Mouse (Mus musculus): Measurements from ENCODE around the gene Echdc2.

The Echdc2 gene

GRCm38 (mm10) chr4:108204629-108205028, 39.4 kb downstream of the Echdc2 start:
- no peak for DNase-seq

- DNase-seq = no peak
Measured at GRCm38 (mm10) chr4:108213023-108213422, 47.8 kb downstream of the Echdc2 start.

- DNase-seq = no peak
Measured at GRCm38 (mm10) chr4:108217332-108218179, 52.3 kb downstream of the Echdc2 start, which contains the start of gene Zyg11a. TSS of gene Zyg11a (minus strand) at chr4:108218048.

GRCm38 (mm10) chr4:108219019-108219418, 53.8 kb downstream of the Echdc2 start:
- DNase-seq = no peak

- DNase-seq = no peak
Measured at GRCm38 (mm10) chr4:108222507-108222906, 57.3 kb downstream of the Echdc2 start.

- DNase-seq = no peak
Measured at GRCm38 (mm10) chr4:108225341-108225872, 60.2 kb downstream of the Echdc2 start.

Data from cerebellum, adult 18-20 months (tissue).